Mouse (Mus musculus): ENCODE data around the gene Smim14. TPM values are rescaled to one million over a fixed set of nuclear protein-coding genes. Genes with fewer than 3 reads are reported as not detected.
A peak's percentile ranks its signal among the peaks of the same experiment; 100 is the strongest.

The Smim14 gene
- total and polyA plus RNA-seq, 3 experiments: 18.8 to 29.8 TPM; not detected in 1

- Histone ChIP-seq H3K27ac (ENCODE audit: control insufficient read depth, low read depth, low read length) (peak within 1 kb of the TSS; percentile 6; the same call in 1 of the 2 replicates), H3K4me1 (ENCODE audit: control insufficient read depth in 1 of 2, insufficient read depth in 2 of 2, low read length in 2 of 2) (peaks cover 0 to 3% of the 10 kb centered on the region in 2 experiments; a peak in 1 of 4 replicates), H3K27me3 (ENCODE audit: control insufficient read depth in 1 of 2, insufficient read depth in 2 of 2, low read length in 2 of 2) (no peaks in the 10 kb centered on the region)
These were observed 101.0 kb downstream of the Smim14 start, which contains the start of gene Ugdh for GRCm38 (mm10) chr5:65435806-65436561. Ugdh (minus strand) TSS chr5:65435949.

GRCm38 (mm10) chr5:65435363-65435805 lies 101.6 kb downstream of the Smim14 start:
- Histone ChIP-seq H3K9ac (ENCODE audit: control insufficient read depth, low read depth, low read length, poor library complexity, severe bottlenecking) (peak overlapping the region; percentile 87), H3K27me3 (ENCODE audit: control insufficient read depth in 1 of 2, insufficient read depth in 2 of 2, low read length in 2 of 2) (no peaks in the 10 kb centered on the region), H3K4me3 (ENCODE audit: control insufficient read depth in 1 of 2, insufficient read depth in 1 of 2, low read depth in 2 of 2, low read length in 2 of 2) (peak overlapping the region; percentile 71 to 97), H3K27ac (ENCODE audit: control insufficient read depth, low read depth, low read length) (no peak overlapping the region), H3K4me1 (ENCODE audit: control insufficient read depth in 1 of 2, insufficient read depth in 2 of 2, low read length in 2 of 2) (peaks cover 0 to 3% of the 10 kb centered on the region in 2 experiments; a peak in 1 of 4 replicates), H3K79me2 (ENCODE audit: control insufficient read depth, insufficient read depth, low read length, poor library complexity) (peaks cover 5% of the 10 kb centered on the region), H3K9me3 (replicated peaks; ENCODE audit: insufficient read depth, low read length) (no peaks in the 10 kb centered on the region), H3K36me3 (ENCODE audit: control insufficient read depth in 1 of 2, insufficient read depth in 2 of 2, low read length in 2 of 2) (peaks cover 0 to 3% of the 10 kb centered on the region in 2 experiments; a peak in 1 of 4 replicates)
- TF ChIP-seq ZMIZ1 (IDR thresholded peaks at IDR 0.05; ENCODE audit: low read depth, low read length) (0 out of 2 replicates have a peak, but pooled peaks have one; percentile 13), RCOR1 (IDR thresholded peaks at IDR 0.05; ENCODE audit: low read depth, low read length) (no peak), CTCF (IDR thresholded peaks at IDR 0.05 in 2 of 3, conservative IDR thresholded peaks at IDR 0.05 in 1 of 3; ENCODE audit: control insufficient read depth in 1 of 3, insufficient read depth in 1 of 3, low read depth in 2 of 3, low read length in 3 of 3, poor library complexity in 1 of 3, severe bottlenecking in 1 of 3) (0 out of 6 replicates have a peak, but pooled peaks of 1 of the 3 experiments have one; percentile 0)
- DNase-seq (ENCODE audit: low read depth, low spot score): no peak

More at GRCm38 (mm10) chr5:65435806-65436561, 101.0 kb downstream of the Smim14 start, which contains the start of gene Ugdh:
- peak; percentile 97 for DNase-seq (ENCODE audit: low read depth, low spot score)
- Histone ChIP-seq H3K36me3 (ENCODE audit: control insufficient read depth in 1 of 2, insufficient read depth in 2 of 2, low read length in 2 of 2) (peaks cover 0 to 3% of the 10 kb centered on the region in 2 experiments; a peak in 1 of 4 replicates), H3K9ac (ENCODE audit: control insufficient read depth, low read depth, low read length, poor library complexity, severe bottlenecking) (peak within 1 kb of the TSS; percentile 87), H3K9me3 (replicated peaks; ENCODE audit: insufficient read depth, low read length) (no peaks in the 10 kb centered on the region), H3K79me2 (ENCODE audit: control insufficient read depth, insufficient read depth, low read length, poor library complexity) (peaks cover 5% of the 10 kb centered on the region), H3K4me3 (ENCODE audit: control insufficient read depth in 1 of 2, insufficient read depth in 1 of 2, low read depth in 2 of 2, low read length in 2 of 2) (peak within 1 kb of the TSS; percentile 71 to 97)
- no peak for TF ChIP-seq CTCF (IDR thresholded peaks at IDR 0.05 in 2 of 3, conservative IDR thresholded peaks at IDR 0.05 in 1 of 3; ENCODE audit: control insufficient read depth in 1 of 3, insufficient read depth in 1 of 3, low read depth in 2 of 3, low read length in 3 of 3, poor library complexity in 1 of 3, severe bottlenecking in 1 of 3)
- TF ChIP-seq TAL1 (IDR thresholded peaks at IDR 0.05; ENCODE audit: low read length): no peak
- TF ChIP-seq POLR2AphosphoS2 (IDR thresholded peaks at IDR 0.05; ENCODE audit: low read length): peak; percentile 80; the same call in 1 of the 2 replicates
- TF ChIP-seq POLR2AphosphoS5 (IDR thresholded peaks at IDR 0.05; ENCODE audit: borderline replicate concordance, low read depth, low read length): no peak
- no peak for TF ChIP-seq MYB (IDR thresholded peaks at IDR 0.05; ENCODE audit: low read depth, low read length)
- peak; percentile 74 for TF ChIP-seq HCFC1 (IDR thresholded peaks at IDR 0.05; ENCODE audit: low read depth, low read length)
- no peak for TF ChIP-seq MAFK (IDR thresholded peaks at IDR 0.05; ENCODE audit: borderline replicate concordance, low read depth, low read length)
- peak; percentile 46; the same call in 1 of the 2 replicates for TF ChIP-seq MAX (IDR thresholded peaks at IDR 0.05; ENCODE audit: low read length)
- no peak for TF ChIP-seq E2F4 (IDR thresholded peaks at IDR 0.05; ENCODE audit: borderline replicate concordance, low read depth, low read length)
- 0 out of 2 replicates have a peak, but pooled peaks have one; percentile 25 for TF ChIP-seq ETS1 (IDR thresholded peaks at IDR 0.05; ENCODE audit: low read depth, low read length)
- TF ChIP-seq TCF12 (IDR thresholded peaks at IDR 0.05; ENCODE audit: low read depth, low read length): peak; percentile 48
- peak; percentile 33; the same call in 1 of the 2 replicates for TF ChIP-seq ELF1 (IDR thresholded peaks at IDR 0.05; ENCODE audit: low read depth, low read length)
- no peak for TF ChIP-seq EP300 (IDR thresholded peaks at IDR 0.05; ENCODE audit: low read depth in 1 of 2, low read length in 2 of 2)
- TF ChIP-seq NRF1 (IDR thresholded peaks at IDR 0.05; ENCODE audit: insufficient read depth, low read depth, low read length, poor library complexity, severe bottlenecking): peak; percentile 57
- peak; percentile 86 for TF ChIP-seq ZMIZ1 (IDR thresholded peaks at IDR 0.05; ENCODE audit: low read depth, low read length)
- peak; percentile 41; the same call in 1 of the 2 replicates for TF ChIP-seq USF1 (IDR thresholded peaks at IDR 0.05; ENCODE audit: low read depth, low read length)
- TF ChIP-seq ZC3H11A (IDR thresholded peaks at IDR 0.05; ENCODE audit: low read depth, low read length): no peak
- TF ChIP-seq SMC3 (IDR thresholded peaks at IDR 0.05; ENCODE audit: low read depth, low read length): no peak
- no peak for TF ChIP-seq UBTF (IDR thresholded peaks at IDR 0.05; ENCODE audit: borderline replicate concordance, insufficient read depth, low read depth, low read length)
- no peak for TF ChIP-seq USF2 (IDR thresholded peaks at IDR 0.05; ENCODE audit: borderline replicate concordance in 1 of 2, insufficient read depth in 1 of 2, low read depth in 1 of 2, low read length in 2 of 2)
- peak; percentile 87 to 91 for TF ChIP-seq POLR2A (IDR thresholded peaks at IDR 0.05; ENCODE audit: control insufficient read depth in 1 of 2, insufficient read depth in 1 of 2, low read depth in 1 of 2, low read length in 2 of 2, poor library complexity in 1 of 2)
- TF ChIP-seq GATA1 (IDR thresholded peaks at IDR 0.05; ENCODE audit: low read depth, low read length): no peak
- no peak for TF ChIP-seq CHD1 (IDR thresholded peaks at IDR 0.05; ENCODE audit: low read depth, low read length)
- no peak for TF ChIP-seq RCOR1 (IDR thresholded peaks at IDR 0.05; ENCODE audit: low read depth, low read length)
- TF ChIP-seq NELFE (IDR thresholded peaks at IDR 0.05; ENCODE audit: low read depth, low read length): peak; percentile 89
- no peak for TF ChIP-seq KAT2A (conservative IDR thresholded peaks at IDR 0.05; ENCODE audit: low read depth, low read length)
- no peak for TF ChIP-seq ZNF384 (IDR thresholded peaks at IDR 0.05; ENCODE audit: low read depth, low read length)
- TF ChIP-seq ZKSCAN1 (IDR thresholded peaks at IDR 0.05; ENCODE audit: low read depth, low read length): no peak
- peak; percentile 58 for TF ChIP-seq MXI1 (IDR thresholded peaks at IDR 0.05; ENCODE audit: low read depth, low read length)
- peak; percentile 33; the same call in 1 of the 2 replicates for TF ChIP-seq TBP (IDR thresholded peaks at IDR 0.05; ENCODE audit: low read depth, low read length)
- TF ChIP-seq MAZ (IDR thresholded peaks at IDR 0.05; ENCODE audit: low read depth, low read length): peak; percentile 38; the same call in 1 of the 2 replicates
- no peak for TF ChIP-seq RAD21 (IDR thresholded peaks at IDR 0.05; ENCODE audit: low read depth, low read length)
- TF ChIP-seq SIN3A (IDR thresholded peaks at IDR 0.05; ENCODE audit: low read length): peak; percentile 78
